Mouse (Mus musculus): Measurements from ENCODE around the gene Dhodh. TPM values are rescaled to one million over a fixed set of nuclear protein-coding genes. Genes with fewer than 3 reads are reported as not detected.

The Dhodh gene
- polyA plus RNA-seq, 1 experiment from 2014 or later: 54.9 TPM

GRCm38 (mm10) chr8:109615569-109615968 is 7.1 kb upstream of the Dhodh start:
- WGBS: 88% methylated on average over 3 of the region's 3 CpGs
- ATAC-seq (ENCODE audit: insufficient number of reproducible peaks, insufficient read depth, low FRiP score, low TSS enrichment, low read depth): no peak

GRCm38 (mm10) chr8:109614243-109615210 is 6.1 kb upstream of the Dhodh start, which contains the start of gene Pkd1l3:
Gene Pkd1l3 (plus strand): TSS chr8:109614517.
- no peaks in the 10 kb centered on the region for H3K36me3 ChIP-seq
- H3K9ac ChIP-seq (replicated peaks): no peak within 1 kb of the TSS
- no peak within 1 kb of the TSS for H3K4me2 ChIP-seq
- ATAC-seq (ENCODE audit: insufficient number of reproducible peaks, insufficient read depth, low FRiP score, low TSS enrichment, low read depth): no peak
- H3K27ac ChIP-seq: no peak within 1 kb of the TSS
- H3K4me1 ChIP-seq (replicated peaks): no peaks in the 10 kb centered on the region
- WGBS: 64% methylated on average over 27 of the region's 27 CpGs
- H3K27me3 ChIP-seq: peaks cover 4% of the 10 kb centered on the region; the same call in 1 of the 2 replicates
- H3K9me3 ChIP-seq: peaks cover 2% of the 10 kb centered on the region; the same call in 1 of the 2 replicates
- no peak within 1 kb of the TSS for H3K4me3 ChIP-seq (replicated peaks)

More at GRCm38 (mm10) chr8:109615569-109615968, 7.1 kb upstream of the Dhodh start:
- Histone ChIP-seq H3K4me1 (replicated peaks) (no peaks in the 10 kb centered on the region), H3K4me2 (no peak overlapping the region), H3K9ac (replicated peaks) (no peak overlapping the region), H3K9me3 (peaks cover 5% of the 10 kb centered on the region; the same call in 1 of the 2 replicates), H3K27ac (no peak overlapping the region), H3K36me3 (no peaks in the 10 kb centered on the region), H3K4me3 (replicated peaks) (no peak overlapping the region), H3K27me3 (peaks cover 4% of the 10 kb centered on the region; the same call in 1 of the 2 replicates)

- Histone ChIP-seq H3K4me3 (replicated peaks) (peak overlapping the region; percentile 61), H3K27ac (peak overlapping the region; percentile 96), H3K36me3 (peaks cover 16% of the 10 kb centered on the region), H3K27me3 (peaks cover 4% of the 10 kb centered on the region; the same call in 1 of the 2 replicates), H3K9ac (replicated peaks) (peak overlapping the region; percentile 70; the same call in 1 of the 2 replicates), H3K4me2 (peak overlapping the region; percentile 78), H3K9me3 (no peaks in the 10 kb centered on the region), H3K4me1 (replicated peaks) (peaks cover 10% of the 10 kb centered on the region)
- ATAC-seq (ENCODE audit: insufficient number of reproducible peaks, insufficient read depth, low FRiP score, low TSS enrichment, low read depth): no peak
- 15% methylated on average over 5 of the region's 5 CpGs for WGBS
Measured at GRCm38 (mm10) chr8:109609153-109609502, 655 bp upstream of the Dhodh start.

GRCm38 (mm10) chr8:109607650-109608049 is 823 bp downstream of the Dhodh start:
- Histone ChIP-seq H3K4me1 (replicated peaks) (peaks cover 10% of the 10 kb centered on the region), H3K27me3 (0 out of 2 replicates have a peak, but pooled peaks cover 4% of the 10 kb centered on the region), H3K9me3 (no peaks in the 10 kb centered on the region), H3K27ac (no peak overlapping the region), H3K4me2 (peak overlapping the region; percentile 78), H3K4me3 (replicated peaks) (peak overlapping the region; percentile 61), H3K36me3 (peaks cover 31% of the 10 kb centered on the region), H3K9ac (replicated peaks) (peak overlapping the region; percentile 70)
- 19% methylated on average over 12 of the region's 12 CpGs for WGBS
- ATAC-seq (ENCODE audit: insufficient number of reproducible peaks, insufficient read depth, low FRiP score, low TSS enrichment, low read depth): no peak

- ATAC-seq (ENCODE audit: insufficient number of reproducible peaks, insufficient read depth, low FRiP score, low TSS enrichment, low read depth): no peak
- Histone ChIP-seq H3K4me3 (replicated peaks) (no peak overlapping the region), H3K36me3 (peaks cover 39% of the 10 kb centered on the region), H3K27me3 (0 out of 2 replicates have a peak, but pooled peaks cover 4% of the 10 kb centered on the region), H3K27ac (no peak overlapping the region), H3K4me1 (replicated peaks) (peaks cover 10% of the 10 kb centered on the region), H3K9me3 (no peaks in the 10 kb centered on the region), H3K4me2 (0 out of 2 replicates have a peak overlapping the region, but pooled peaks have one; percentile 78), H3K9ac (replicated peaks) (no peak overlapping the region)
- 86% methylated on average over 2 of the region's 2 CpGs for WGBS
Measured at GRCm38 (mm10) chr8:109606725-109607124, 1.7 kb downstream of the Dhodh start.

GRCm38 (mm10) chr8:109595854-109596253 is 12.6 kb downstream of the Dhodh start:
- no peak overlapping the region for H3K27ac ChIP-seq
- H3K4me3 ChIP-seq (replicated peaks): no peak overlapping the region
- 59% methylated on average over 8 of the region's 8 CpGs for WGBS
- ATAC-seq (ENCODE audit: insufficient number of reproducible peaks, insufficient read depth, low FRiP score, low TSS enrichment, low read depth): no peak
- H3K36me3 ChIP-seq: peaks cover 72% of the 10 kb centered on the region
- H3K4me1 ChIP-seq (replicated peaks): no peaks in the 10 kb centered on the region
- H3K27me3 ChIP-seq: no peaks in the 10 kb centered on the region
- no peak overlapping the region for H3K4me2 ChIP-seq
- H3K9me3 ChIP-seq: no peaks in the 10 kb centered on the region
- H3K9ac ChIP-seq (replicated peaks): no peak overlapping the region

GRCm38 (mm10) chr8:109593117-109593788 is 15.2 kb downstream of the Dhodh start:
- no peak overlapping the region for H3K4me2 ChIP-seq
- H3K27me3 ChIP-seq: no peaks in the 10 kb centered on the region
- no peak overlapping the region for H3K9ac ChIP-seq (replicated peaks)
- ATAC-seq (ENCODE audit: insufficient number of reproducible peaks, insufficient read depth, low FRiP score, low TSS enrichment, low read depth): no peak
- no peaks in the 10 kb centered on the region for H3K9me3 ChIP-seq
- WGBS: 78% methylated on average over 6 of the region's 6 CpGs
- H3K4me1 ChIP-seq (replicated peaks): no peaks in the 10 kb centered on the region
- H3K4me3 ChIP-seq (replicated peaks): no peak overlapping the region
- H3K36me3 ChIP-seq: peaks cover 53% of the 10 kb centered on the region
- no peak overlapping the region for H3K27ac ChIP-seq

- no peak overlapping the region for H3K4me2 ChIP-seq
- 95% methylated on average over 5 of the region's 5 CpGs for WGBS
- H3K9ac ChIP-seq (replicated peaks): no peak overlapping the region
- H3K27me3 ChIP-seq: no peaks in the 10 kb centered on the region
- H3K36me3 ChIP-seq: peaks cover 51% of the 10 kb centered on the region
- no peaks in the 10 kb centered on the region for H3K4me1 ChIP-seq (replicated peaks)
- no peak overlapping the region for H3K4me3 ChIP-seq (replicated peaks)
- no peak overlapping the region for H3K27ac ChIP-seq
- H3K9me3 ChIP-seq: no peaks in the 10 kb centered on the region
- ATAC-seq (ENCODE audit: insufficient number of reproducible peaks, insufficient read depth, low FRiP score, low TSS enrichment, low read depth): no peak
Measured at GRCm38 (mm10) chr8:109592164-109592563, 16.3 kb downstream of the Dhodh start.

GRCm38 (mm10) chr8:109591367-109591766 is 17.1 kb downstream of the Dhodh start:
- Histone ChIP-seq H3K36me3 (peaks cover 46% of the 10 kb centered on the region), H3K4me3 (replicated peaks) (no peak overlapping the region), H3K27ac (no peak overlapping the region), H3K4me1 (replicated peaks) (no peaks in the 10 kb centered on the region), H3K27me3 (no peaks in the 10 kb centered on the region), H3K9me3 (no peaks in the 10 kb centered on the region), H3K4me2 (no peak overlapping the region), H3K9ac (replicated peaks) (no peak overlapping the region)
- 85% methylated on average over 3 of the region's 3 CpGs for WGBS
- ATAC-seq (ENCODE audit: insufficient number of reproducible peaks, insufficient read depth, low FRiP score, low TSS enrichment, low read depth): no peak

GRCm38 (mm10) chr8:109590901-109591300 is 17.6 kb downstream of the Dhodh start:
- Histone ChIP-seq H3K27me3 (no peaks in the 10 kb centered on the region), H3K27ac (no peak overlapping the region), H3K9me3 (no peaks in the 10 kb centered on the region), H3K9ac (replicated peaks) (no peak overlapping the region), H3K36me3 (peaks cover 44% of the 10 kb centered on the region), H3K4me2 (no peak overlapping the region), H3K4me3 (replicated peaks) (no peak overlapping the region), H3K4me1 (replicated peaks) (no peaks in the 10 kb centered on the region)
- 85% methylated on average over 9 of the region's 9 CpGs for WGBS
- no peak for ATAC-seq (ENCODE audit: insufficient number of reproducible peaks, insufficient read depth, low FRiP score, low TSS enrichment, low read depth)

GRCm38 (mm10) chr8:109586972-109587504 is 21.4 kb downstream of the Dhodh start:
- no peaks in the 10 kb centered on the region for H3K4me1 ChIP-seq (replicated peaks)
- WGBS: 50% methylated on average over 7 of the region's 7 CpGs
- H3K4me3 ChIP-seq (replicated peaks): no peak overlapping the region
- H3K27ac ChIP-seq: no peak overlapping the region
- no peak overlapping the region for H3K4me2 ChIP-seq
- 0 out of 2 replicates have a peak, but pooled peaks cover 9% of the 10 kb centered on the region for H3K9me3 ChIP-seq
- H3K36me3 ChIP-seq: peaks cover 7% of the 10 kb centered on the region; the same call in 1 of the 2 replicates
- H3K9ac ChIP-seq (replicated peaks): no peak overlapping the region
- ATAC-seq (ENCODE audit: insufficient number of reproducible peaks, insufficient read depth, low FRiP score, low TSS enrichment, low read depth): no peak
- no peaks in the 10 kb centered on the region for H3K27me3 ChIP-seq
